14 mouse cellular contexts compared by ENCODE assay signal in the genomic region with DNA sequence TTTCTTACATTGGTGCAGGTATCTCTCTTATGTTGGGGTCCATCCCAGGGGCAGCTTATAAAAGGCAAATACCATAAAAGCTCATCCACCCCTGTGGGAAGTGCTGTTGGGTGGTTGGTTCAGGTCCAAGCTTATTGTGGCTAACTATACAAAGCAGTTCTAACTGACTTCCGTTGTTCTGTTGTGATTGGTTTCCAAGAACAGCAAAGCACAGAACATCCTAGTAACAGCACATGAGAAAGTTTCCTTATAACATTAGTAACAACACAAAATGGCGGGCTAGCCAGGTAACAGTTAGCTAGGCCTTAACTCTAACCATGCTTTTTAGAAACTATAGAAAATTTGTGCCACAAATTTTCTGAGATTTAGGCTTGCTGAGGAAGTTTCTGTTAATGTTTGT.
"Had no signal": no experiment of that assay in that cellular context is flagged by ENCODE, and none has a peak within 500 bp of the region (broad histone marks: within the 10 kb centered on the region; RNA-seq: fewer than 3 reads in every experiment).

No protein-coding gene starts in this region.

- ATAC-seq: midbrain, embryonic 13.5 days; midbrain, embryonic 15.5 days had no signal

- H3K27ac ChIP-seq: midbrain, embryonic 13.5 days; midbrain, embryonic 15.5 days; neural tube, embryonic 12.5 days; stomach, embryonic 15.5 days; stomach, postnatal 0 days had no signal

- H3K4me1 ChIP-seq: midbrain, embryonic 15.5 days; neural tube, embryonic 12.5 days; stomach, embryonic 15.5 days had no signal

- H3K4me2 ChIP-seq: lung, embryonic 14.5 days; midbrain, embryonic 11.5 days; midbrain, embryonic 13.5 days; midbrain, embryonic 15.5 days; neural tube, embryonic 12.5 days; stomach, embryonic 15.5 days had no signal

- H3K27me3 ChIP-seq: midbrain, embryonic 13.5 days; midbrain, embryonic 15.5 days; neural tube, embryonic 12.5 days; stomach, embryonic 15.5 days had no signal

- H3K4me3 ChIP-seq: midbrain, embryonic 13.5 days; midbrain, embryonic 15.5 days; neural tube, embryonic 12.5 days; stomach, embryonic 15.5 days had no signal

- H3K9ac ChIP-seq: lung, embryonic 14.5 days; midbrain, embryonic 13.5 days; midbrain, embryonic 15.5 days; neural tube, embryonic 12.5 days; stomach, embryonic 15.5 days had no signal

- DNase-seq: lung, adult 18-20 months; lung, embryonic 14.5 days; lung, postnatal 10 days; lung, postnatal 4 days; right cerebral cortex, postnatal 14 days; thymus, adult 2 months; thymus, postnatal 25 days; thymus, postnatal 4 days had no signal

- H3K36me3 ChIP-seq: midbrain, embryonic 15.5 days had no signal

- H3K9me3 ChIP-seq: midbrain, embryonic 13.5 days; midbrain, embryonic 15.5 days; neural tube, embryonic 12.5 days; stomach, embryonic 15.5 days had no signal
